8 mouse cellular contexts compared by ENCODE assay signal in genomic region chr8:11477811-11478761, GRCm38 (mm10). TPM values are rescaled to one million over a fixed set of nuclear protein-coding genes. Genes with fewer than 3 reads are reported as not detected.
A peak's percentile ranks its signal among the peaks of the same experiment; 100 is the strongest.
DNase-seq lines count a peak whose midpoint lies in the region; ATAC-seq and TF ChIP-seq lines count a peak whose summit lies in the region.

Rab20 (minus strand) TSS chr8:11478710.

- TF ChIP-seq EP300 in liver, embryonic 14.5 days (IDR thresholded peaks at IDR 0.05; ENCODE audit: low read depth): no peak

- no peak for TF ChIP-seq POLR2A in brain, embryonic 14.5 days (IDR thresholded peaks at IDR 0.05; ENCODE audit: borderline replicate concordance, extremely low read depth, insufficient read depth, insufficient read length, poor library complexity, severe bottlenecking)

- no peak within 1 kb of the TSS for H3K27ac ChIP-seq in intestine, embryonic 14.5 days (ENCODE audit: low read depth)
- H3K27ac ChIP-seq in liver, embryonic 14.5 days: no peak within 1 kb of the TSS

- H3K36me3 ChIP-seq in intestine, embryonic 14.5 days (ENCODE audit: control insufficient read depth, insufficient read depth, low read length): no peaks in the 10 kb centered on the region
- no peaks in the 10 kb centered on the region for H3K36me3 ChIP-seq in liver, embryonic 14.5 days (replicated peaks; ENCODE audit: control insufficient read depth, insufficient read depth, low read depth)

- peak within 1 kb of the TSS; percentile 39 for H3K9ac ChIP-seq in intestine, embryonic 14.5 days (ENCODE audit: low read length)
- no peak within 1 kb of the TSS for H3K9ac ChIP-seq in liver, embryonic 14.5 days (replicated peaks)

- H3K27me3 ChIP-seq in intestine, embryonic 14.5 days (replicated peaks; ENCODE audit: control insufficient read depth, insufficient read depth, low read length): peaks cover 41% of the 10 kb centered on the region
- peaks cover 70% of the 10 kb centered on the region for H3K27me3 ChIP-seq in liver, embryonic 14.5 days (ENCODE audit: control insufficient read depth, insufficient read depth, low read length)

- under 1% methylated on average over 68 of the region's 69 CpGs for whole genome bisulfite sequencing in intestine, embryonic 14.5 days
- under 1% methylated on average over 60 of the region's 69 CpGs for WGBS in liver, embryonic 14.5 days (ENCODE audit: insufficient replicate concordance)

- peak; percentile 10 for DNase-seq in right cerebral cortex, adult 18-20 months
- no peak for DNase-seq in right cerebral cortex, postnatal 36 days (ENCODE audit: low spot score in 2 of 2)
- DNase-seq in brain, embryonic 14.5 days (ENCODE audit: low read depth): peak; percentile 62
- DNase-seq in gonadal fat pad, adult 2 months (ENCODE audit: low read depth): no peak
- peak; percentile 87 for DNase-seq in intestine, embryonic 14.5 days (ENCODE audit: low spot score)
- DNase-seq in liver, embryonic 14.5 days (ENCODE audit: low read depth in 3 of 3, low spot score in 3 of 3): no peak
- DNase-seq in natural killer cell, adult 2 months (ENCODE audit: low spot score in 2 of 2): peak; percentile 40 to 53
- peak; percentile 71 for DNase-seq in thymus, postnatal 4 days

- peak; percentile 76 for ATAC-seq in intestine, embryonic 14.5 days (replicated peaks; ENCODE audit: low FRiP score, low TSS enrichment, low read depth)
- ATAC-seq in liver, embryonic 14.5 days (ENCODE audit: insufficient read depth): peak; percentile 48; the same call in 1 of the 2 replicates

- TF ChIP-seq CTCF in brain, embryonic 14.5 days (IDR thresholded peaks at IDR 0.05; ENCODE audit: borderline replicate concordance, extremely low read depth, insufficient read depth, insufficient read length): no peak
- TF ChIP-seq CTCF in liver, embryonic 14.5 days (IDR thresholded peaks at IDR 0.05; ENCODE audit: low read depth): no peak

- peak within 1 kb of the TSS; percentile 61 for H3K4me3 ChIP-seq in intestine, embryonic 14.5 days (ENCODE audit: low read depth, low read length)
- peak within 1 kb of the TSS; percentile 54 to 56 for H3K4me3 ChIP-seq in liver, embryonic 14.5 days (ENCODE audit: insufficient read depth in 1 of 2, low read depth in 2 of 2, low read length in 2 of 2)

- H3K4me2 ChIP-seq in intestine, embryonic 14.5 days (ENCODE audit: low read length): peak within 1 kb of the TSS; percentile 88
- H3K4me2 ChIP-seq in liver, embryonic 14.5 days (ENCODE audit: low read depth): peak within 1 kb of the TSS; percentile 62

- peaks cover 21% of the 10 kb centered on the region for H3K4me1 ChIP-seq in intestine, embryonic 14.5 days (replicated peaks; ENCODE audit: control insufficient read depth, insufficient read depth, low read length)
- peaks cover 0 to 13% of the 10 kb centered on the region in 2 experiments; a peak in 2 of 4 replicates for H3K4me1 ChIP-seq in liver, embryonic 14.5 days (replicated peaks; ENCODE audit: control insufficient read depth in 2 of 2, insufficient read depth in 2 of 2, low read length in 1 of 2)

- H3K9me3 ChIP-seq in intestine, embryonic 14.5 days (ENCODE audit: control insufficient read depth, low read length): no peaks in the 10 kb centered on the region
- H3K9me3 ChIP-seq in liver, embryonic 14.5 days (ENCODE audit: control insufficient read depth, low read length): no peaks in the 10 kb centered on the region

RNA-seq across cellular contexts. Expression of gene Rab20, which starts in this region (rescaled TPM):
- 0.55 and 0.85 TPM in 2 replicates for polyA plus RNA-seq in brain, embryonic 14.5 days (2012; rRNA removed)
- polyA plus RNA-seq in gonadal fat pad, adult 2 months (2012; rRNA removed): 39.1 and 46.9 TPM in 2 replicates
- polyA plus RNA-seq in intestine, embryonic 14.5 days (2014; fragmentation: Nextera tagmentation; extraction: Ambion mirVana): 7.8 and 8.6 TPM in 2 replicates
- 2.7 and 2.8 TPM in 2 replicates for polyA plus RNA-seq in liver, embryonic 14.5 days (2012; rRNA removed)
- 2.9 and 3.1 TPM in 2 replicates for polyA plus RNA-seq in liver, embryonic 14.5 days (2014; fragmentation: Nextera tagmentation; extraction: Ambion mirVana)

Comparison
In these comparisons a context has a peak if more than half of its experiments do, and no peak if none do; other contexts are left out.
1. DNase-seq: peak in right cerebral cortex, adult 18-20 months (single experiment), intestine, embryonic 14.5 days (single experiment), natural killer cell, adult 2 months (2 of 2) and thymus, postnatal 4 days (single experiment); none in right cerebral cortex, postnatal 36 days (0 of 2), gonadal fat pad, adult 2 months (single experiment) and liver, embryonic 14.5 days (0 of 3).
2. Peak in DNase-seq in brain, embryonic 14.5 days; RNA of the gene not detected or under 1 TPM.